Mouse (Mus musculus) liver, adult 2 months (tissue): ENCODE measurements at regions not wholly inside any gene's neighbourhood (a gene's known extent, or its start where the extent isn't known, plus 50 kb on each side); places are given as distances from the start of the nearest gene placed in this dataset.

Experiments
- CTCF ChIP-seq: fragments of 200-500 bp; IDR thresholded peaks from 2 replicates; pipeline ENCODE4 v1.5.1; 2011; ENCODE audit warnings: low read depth, low read length, control low read depth
- POLR2A ChIP-seq: fragments of 200-500 bp; IDR thresholded peaks from 2 replicates; pipeline ENCODE4 v1.6.1; 2011; ENCODE audit warnings: low read length, control low read depth; ENCODE audit not compliant: insufficient read depth; ENCODE audit errors: extremely low read depth

DNA sequence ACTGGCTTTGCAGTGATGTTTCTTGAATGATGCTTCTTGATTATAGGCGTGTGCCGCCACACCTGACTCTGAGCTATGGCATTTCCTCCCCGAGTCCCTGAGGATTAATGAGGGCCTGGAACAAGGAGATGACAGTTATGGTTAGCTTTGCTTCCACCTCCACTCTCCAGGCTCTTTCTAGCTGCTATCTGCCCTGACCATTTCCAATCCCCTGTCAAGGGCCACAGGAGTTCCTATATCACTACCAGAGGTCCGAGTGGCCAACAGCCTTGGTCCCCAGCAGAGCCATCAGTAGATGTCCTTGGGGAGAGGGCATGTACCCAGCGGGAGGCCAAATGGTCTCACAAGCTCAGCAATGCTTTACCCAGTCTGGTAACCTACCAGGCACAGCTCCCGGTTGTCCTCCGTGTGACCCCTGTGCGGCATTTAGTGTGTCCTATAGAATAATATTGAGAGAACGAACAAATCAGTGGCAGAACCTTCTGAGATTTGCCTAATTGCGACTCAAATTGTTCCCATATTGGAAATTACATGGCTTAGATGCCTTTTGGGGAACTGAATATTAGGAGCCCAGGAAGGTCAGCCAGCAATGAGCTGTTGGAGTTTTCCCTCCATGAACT, 98.2 kb downstream of the Ttc32 start:
- TF ChIP-seq CTCF (no peak), POLR2A (no peak)
